Mouse (Mus musculus) retina, postnatal 7 days (tissue): ENCODE data around the gene Atp2b4.

Experiments used
- DNase-seq: peaks from one replicate; pipeline ENCODE4 v3.0.0-alpha.2; 2012; ENCODE audit warnings: low read depth, low spot score

Gene Atp2b4

GRCm38 (mm10) chr1:133656811-133657210, 144.0 kb downstream of the Atp2b4 start:
- no peak for DNase-seq

GRCm38 (mm10) chr1:133653033-133653432, 147.8 kb downstream of the Atp2b4 start:
- DNase-seq = no peak

GRCm38 (mm10) chr1:133650288-133651055, 150.4 kb downstream of the Atp2b4 start:
- no peak for DNase-seq
